Mouse (Mus musculus) CH12.LX (cell line): ENCODE measurements at regions not wholly inside any gene's neighbourhood (a gene's known extent, or its start where the extent isn't known, plus 50 kb on each side); places are given as distances from the start of the nearest gene placed in this dataset.

ENCODE experiments used
- CHD1 ChIP-seq: IDR thresholded peaks from 2 replicates; pipeline ENCODE4 v1.6.1; 2012; ENCODE audit warnings: low read depth, low read length, improper control_type of control experiment, inconsistent platforms
- CTCF ChIP-seq, 2 experiments: IDR thresholded peaks in 1 of 2; conservative IDR thresholded peaks in 1 of 2; 2 replicates each; pipeline ENCODE4 v1.5.1; 2011 to 2012; ENCODE audit warnings: low read depth in 2 of 2, low read length in 2 of 2, improper control_type of control experiment in 1 of 2, inconsistent platforms in 1 of 2, mild to moderate bottlenecking in 1 of 2, moderate library complexity in 1 of 2
- HCFC1 ChIP-seq: IDR thresholded peaks from 2 replicates; pipeline ENCODE4 v1.6.1; 2012; ENCODE audit warnings: low read depth, mild to moderate bottlenecking, inconsistent platforms, low read length, improper control_type of control experiment
- NRF1 ChIP-seq: IDR thresholded peaks from 2 replicates; pipeline ENCODE4 v1.6.1; 2014; ENCODE audit warnings: low read depth, mild to moderate bottlenecking, inconsistent platforms, low read length, improper control_type of control experiment, moderate library complexity
- TCF12 ChIP-seq: IDR thresholded peaks from 2 replicates; pipeline ENCODE4 v1.6.1; 2014; ENCODE audit warnings: low read depth, mild to moderate bottlenecking, inconsistent platforms, low read length, improper control_type of control experiment

DNA sequence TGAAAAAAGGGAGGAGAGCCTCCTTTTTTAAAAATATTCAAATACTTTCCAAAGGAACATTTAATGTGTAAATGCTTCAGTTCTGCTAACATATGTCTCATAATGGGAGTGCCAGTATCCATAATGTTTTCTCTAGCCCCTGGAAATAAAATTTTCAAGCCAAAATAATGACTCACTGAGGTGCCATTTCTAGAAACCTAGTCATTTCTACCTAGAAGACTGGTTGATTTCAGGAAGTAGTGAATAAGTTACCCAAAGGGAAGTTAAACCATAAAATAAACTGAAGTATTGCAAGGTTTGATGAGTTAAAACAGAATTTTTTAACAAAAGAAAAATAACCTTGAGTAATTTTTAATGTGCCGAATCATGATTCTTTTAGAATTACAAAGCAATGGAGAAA lies 85.8 kb upstream of the Hapln1 start:
- TF ChIP-seq NRF1, result no peak
- no peak for TF ChIP-seq CTCF (conservative IDR thresholded peaks at IDR 0.05 in 1 of 2, IDR thresholded peaks at IDR 0.05 in 1 of 2; ENCODE audit: low read depth in 2 of 2, low read length in 2 of 2)
- TF ChIP-seq CHD1, result no peak
- TF ChIP-seq HCFC1, result no peak
- no peak for TF ChIP-seq TCF12
